Mouse (Mus musculus) forebrain, embryonic 16.5 days (tissue): ENCODE data around the gene Socs4. TPM values are rescaled to one million over a fixed set of nuclear protein-coding genes. Genes with fewer than 3 reads are reported as not detected.
"Not testable (repeated sequence)": the region's sequence is repeated elsewhere in the genome, so short reads cannot be mapped to it uniquely, and the experiment has no call there.

Experiments
- ATAC-seq: fragments of 200-750 bp; cut with Nextera tagmentation; 2 replicates; pipeline ENCODE4 v1.8.0; 2017; ENCODE audit warnings: mild to moderate bottlenecking, moderate library complexity
- H3K27ac ChIP-seq: fragments of 300-500 bp; sonication (generic); 2 replicates; pipeline ENCODE4 v1.5.1; 2014; ENCODE audit warnings: low read length, control low read depth
- H3K27me3 ChIP-seq: fragments of 300-500 bp; sonication (generic); replicated peaks from 2 replicates; pipeline ENCODE4 v1.6.1; 2014; ENCODE audit warnings: low read length; ENCODE audit not compliant: control insufficient read depth, insufficient read depth
- H3K36me3 ChIP-seq: fragments of 300-500 bp; sonication (generic); 2 replicates; pipeline ENCODE4 v1.6.1; 2014; ENCODE audit not compliant: control insufficient read depth, insufficient read depth
- H3K4me1 ChIP-seq: fragments of 300-500 bp; sonication (generic); replicated peaks from 2 replicates; pipeline ENCODE4 v1.6.1; 2014; ENCODE audit warnings: low read length; ENCODE audit not compliant: control insufficient read depth, insufficient read depth
- H3K4me2 ChIP-seq: fragments of 300-500 bp; sonication (generic); 2 replicates; pipeline ENCODE4 v1.6.1; 2014; ENCODE audit warnings: mild to moderate bottlenecking, low read length, control low read depth
- H3K4me3 ChIP-seq: fragments of 300-500 bp; sonication (generic); replicated peaks from 2 replicates; pipeline ENCODE4 v1.5.1; 2014; ENCODE audit warnings: mild to moderate bottlenecking, low read length, control low read depth
- H3K9ac ChIP-seq: fragments of 300-500 bp; sonication (generic); replicated peaks from 2 replicates; pipeline ENCODE4 v1.6.1; 2014; ENCODE audit warnings: low read depth, low read length, control low read depth
- H3K9me3 ChIP-seq: fragments of 300-500 bp; sonication (generic); 2 replicates; pipeline ENCODE4 v1.6.1; 2016; ENCODE audit warnings: low read length; ENCODE audit not compliant: control insufficient read depth
- WGBS: fragments of 180-500 bp; shearing (Covaris S2); extraction: QIAGEN DNeasy Blood & Tissue Kit; methylation state at CpG from one replicate; pipeline ENCODE4 v1.1.7; 2014; 5-methylcytosine and 5-hydroxymethylcytosine counted together
- polyA plus RNA-seq: library from polyadenylated mRNA; unstranded; fragments of >200 nt; fragmentation: Nextera tagmentation; extraction: Ambion mirVana; gene quantifications from 2 replicates; pipeline ENCODE4 v1.2.1, GENCODE M21; 2015

Gene Socs4
- polyA plus RNA-seq, 1 experiment from 2014 or later, result 2.6 TPM

DNA sequence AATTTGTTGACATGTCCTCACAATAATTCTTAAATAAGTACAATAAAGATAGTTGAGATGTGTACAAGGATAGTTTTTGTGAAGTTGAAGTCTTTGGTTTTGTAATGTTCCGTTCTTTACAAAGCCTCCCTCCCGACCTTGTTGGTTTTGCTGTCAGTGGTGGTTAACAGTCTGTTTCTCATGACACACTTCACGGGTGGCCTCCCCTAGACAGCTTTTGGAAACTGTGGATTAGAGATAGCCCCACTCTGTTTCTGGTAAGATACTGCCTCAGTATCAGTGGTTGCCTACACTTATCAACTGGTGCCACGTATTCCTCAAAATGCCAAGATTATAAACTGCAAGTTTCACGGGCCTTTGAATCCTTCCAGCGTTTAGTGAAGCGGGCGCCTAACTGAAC, 44.9 kb downstream of the Socs4 start:
- H3K4me1 ChIP-seq, H3K27me3 ChIP-seq, H3K4me3 ChIP-seq, H3K9me3 ChIP-seq, H3K4me2 ChIP-seq, H3K36me3 ChIP-seq, H3K9ac ChIP-seq, H3K27ac ChIP-seq, ATAC-seq: not testable (repeated sequence)
- WGBS, result 93% methylated on average over 5 of the region's 8 CpGs

GRCm38 (mm10) chr14:47325965-47326761, 49.4 kb downstream of the Socs4 start:
- no peaks in the 10 kb centered on the region for H3K27me3 ChIP-seq
- H3K9ac ChIP-seq, result no peak overlapping the region
- no peak overlapping the region for H3K4me2 ChIP-seq
- H3K4me3 ChIP-seq, result no peak overlapping the region
- H3K27ac ChIP-seq, result no peak overlapping the region
- peak; percentile 58 for ATAC-seq
- WGBS, result 60% methylated on average over 9 of the region's 9 CpGs
- peaks cover 5% of the 10 kb centered on the region; the same call in 1 of the 2 replicates for H3K4me1 ChIP-seq
- no peaks in the 10 kb centered on the region for H3K9me3 ChIP-seq
- H3K36me3 ChIP-seq, result no peaks in the 10 kb centered on the region

GRCm38 (mm10) chr14:47327347-47327746, 50.6 kb downstream of the Socs4 start:
- no peak overlapping the region for H3K4me2 ChIP-seq
- H3K27me3 ChIP-seq, result no peaks in the 10 kb centered on the region
- no peak overlapping the region for H3K9ac ChIP-seq
- ATAC-seq, result no peak
- H3K36me3 ChIP-seq, result no peaks in the 10 kb centered on the region
- no peak overlapping the region for H3K4me3 ChIP-seq
- WGBS, result 93% methylated on average over 5 of the region's 5 CpGs
- no peak overlapping the region for H3K27ac ChIP-seq
- peaks cover 5% of the 10 kb centered on the region; the same call in 1 of the 2 replicates for H3K4me1 ChIP-seq
- no peaks in the 10 kb centered on the region for H3K9me3 ChIP-seq

DNA sequence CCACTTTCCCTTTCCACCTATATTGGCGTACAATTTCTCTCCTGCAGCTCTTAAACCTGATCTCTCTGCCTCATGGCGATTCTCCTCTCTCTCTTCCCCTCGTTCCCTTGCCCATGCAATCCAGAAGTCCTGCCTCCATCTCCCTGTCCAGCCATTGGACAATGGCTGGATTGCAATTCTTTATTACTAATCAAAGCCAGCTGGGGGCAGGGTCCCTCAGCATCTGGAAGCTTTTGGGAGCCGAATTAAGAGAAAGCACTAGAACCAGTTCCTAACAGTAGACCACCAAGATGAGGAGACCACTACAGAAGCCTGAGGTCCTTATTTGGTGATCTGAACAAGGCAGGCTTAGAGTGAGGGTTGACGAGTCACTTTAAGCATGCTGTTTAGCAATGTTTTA, 55.2 kb downstream of the Socs4 start:
- no peaks in the 10 kb centered on the region for H3K9me3 ChIP-seq
- no peaks in the 10 kb centered on the region for H3K36me3 ChIP-seq
- no peaks in the 10 kb centered on the region for H3K27me3 ChIP-seq
- no peak overlapping the region for H3K4me3 ChIP-seq
- no peak overlapping the region for H3K4me2 ChIP-seq
- ATAC-seq, result no peak
- no peak overlapping the region for H3K9ac ChIP-seq
- no peak overlapping the region for H3K27ac ChIP-seq
- WGBS, result 70% methylated on average over 5 of the region's 5 CpGs
- H3K4me1 ChIP-seq, result no peaks in the 10 kb centered on the region

GRCm38 (mm10) chr14:47334819-47335218, 58.1 kb downstream of the Socs4 start:
- Histone ChIP-seq H3K4me3 (no peak overlapping the region), H3K9ac (no peak overlapping the region), H3K27me3 (no peaks in the 10 kb centered on the region), H3K36me3 (no peaks in the 10 kb centered on the region), H3K27ac (no peak overlapping the region), H3K4me2 (no peak overlapping the region), H3K9me3 (no peaks in the 10 kb centered on the region), H3K4me1 (no peaks in the 10 kb centered on the region)
- WGBS, result 80% methylated on average over 4 of the region's 4 CpGs
- ATAC-seq, result no peak

GRCm38 (mm10) chr14:47335300-47335699, 58.6 kb downstream of the Socs4 start:
- no peaks in the 10 kb centered on the region for H3K4me1 ChIP-seq
- no peak overlapping the region for H3K9ac ChIP-seq
- no peak overlapping the region for H3K27ac ChIP-seq
- H3K4me2 ChIP-seq, result no peak overlapping the region
- WGBS, result 29% methylated on average over 3 of the region's 3 CpGs
- H3K36me3 ChIP-seq, result no peaks in the 10 kb centered on the region
- H3K4me3 ChIP-seq, result no peak overlapping the region
- no peaks in the 10 kb centered on the region for H3K9me3 ChIP-seq
- no peaks in the 10 kb centered on the region for H3K27me3 ChIP-seq
- no peak for ATAC-seq

GRCm38 (mm10) chr14:47340231-47340925, 63.6 kb downstream of the Socs4 start:
- Histone ChIP-seq H3K9me3 (no peaks in the 10 kb centered on the region), H3K4me1 (no peaks in the 10 kb centered on the region), H3K27me3 (no peaks in the 10 kb centered on the region), H3K4me3 (no peak overlapping the region), H3K4me2 (no peak overlapping the region), H3K9ac (no peak overlapping the region), H3K27ac (no peak overlapping the region), H3K36me3 (no peaks in the 10 kb centered on the region)
- WGBS, result 84% methylated on average over 10 of the region's 10 CpGs
- no peak for ATAC-seq

DNA sequence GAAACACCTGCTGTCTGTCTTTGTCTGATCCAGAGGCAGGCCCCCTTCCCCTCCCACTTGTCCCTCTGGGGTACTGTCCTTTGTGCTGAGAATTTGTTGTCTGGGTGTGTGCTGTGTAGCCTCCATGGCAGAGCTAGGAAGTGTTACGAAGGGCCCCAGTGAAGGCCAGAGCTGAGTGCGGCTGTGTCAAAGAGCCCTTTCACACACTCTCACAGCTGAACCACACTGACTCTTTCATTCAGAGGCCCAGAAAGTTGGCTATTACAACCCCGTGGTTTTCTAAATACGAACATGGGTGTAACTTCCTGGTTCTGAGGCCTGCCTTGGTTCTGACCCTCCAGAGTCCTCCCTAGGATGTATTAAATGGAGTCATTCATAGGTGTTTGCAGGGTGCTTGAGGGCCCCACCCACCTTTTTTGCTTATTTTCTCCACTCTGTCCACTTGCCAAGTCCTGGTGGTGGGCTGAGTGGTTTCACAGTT, 65.1 kb downstream of the Socs4 start:
- no peaks in the 10 kb centered on the region for H3K27me3 ChIP-seq
- H3K36me3 ChIP-seq, result no peaks in the 10 kb centered on the region
- H3K4me3 ChIP-seq, result no peak overlapping the region
- H3K9me3 ChIP-seq, result no peaks in the 10 kb centered on the region
- H3K9ac ChIP-seq, result no peak overlapping the region
- H3K4me1 ChIP-seq, result no peaks in the 10 kb centered on the region
- no peak overlapping the region for H3K4me2 ChIP-seq
- H3K27ac ChIP-seq, result no peak overlapping the region
- 44% methylated on average over 4 of the region's 4 CpGs for WGBS
- 0 out of 2 replicates have a peak, but pooled peaks have one; percentile 33 for ATAC-seq
